Mouse (Mus musculus) brain, embryonic 14.5 days (tissue): ENCODE results near the gene Nup210l.

Source experiments
- CTCF ChIP-seq: fragments of 200-500 bp; IDR thresholded peaks from 2 replicates; pipeline ENCODE4 v1.5.1; 2012; ENCODE audit warnings: inconsistent platforms, mild to moderate bottlenecking, moderate library complexity, borderline replicate concordance; ENCODE audit not compliant: insufficient read depth, insufficient read length; ENCODE audit errors: extremely low read depth
- POLR2A ChIP-seq: fragments of 200-500 bp; IDR thresholded peaks from 2 replicates; pipeline ENCODE4 v1.6.1; 2012; ENCODE audit warnings: mild to moderate bottlenecking, inconsistent platforms, borderline replicate concordance; ENCODE audit not compliant: poor library complexity, insufficient read depth, insufficient read length, severe bottlenecking; ENCODE audit errors: extremely low read depth

DNA sequence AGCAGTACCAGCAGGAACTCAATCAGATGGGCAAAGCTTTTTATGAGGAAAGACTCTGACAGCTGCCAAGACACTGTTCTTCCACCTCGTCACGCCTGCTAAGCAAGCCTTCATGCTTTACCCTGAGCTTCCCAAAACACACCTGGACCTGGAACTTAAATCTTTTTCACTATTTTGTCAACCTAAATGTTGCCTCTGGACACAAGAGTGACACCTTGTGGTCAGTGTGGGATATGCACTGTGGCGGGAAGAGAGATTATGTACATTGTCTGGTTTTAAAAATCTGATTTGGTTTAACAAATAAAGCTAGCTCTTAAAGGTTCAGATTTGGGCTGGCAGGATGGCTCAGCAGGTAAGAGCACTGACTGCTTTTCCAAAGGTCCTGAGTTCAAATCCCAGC, 38.4 kb upstream of the Nup210l start:
- TF ChIP-seq POLR2A (no peak), CTCF (peak; percentile 73; the same call in 1 of the 2 replicates)
